Mouse (Mus musculus) ES-CJ7 (cell line): Measurements from ENCODE around the gene Tmem174.

Experiments used
- DNase-seq: peaks from one replicate; pipeline ENCODE4 v3.0.0; 2011; ENCODE audit warnings: low read depth, low spot score

Tmem174 gene

DNA sequence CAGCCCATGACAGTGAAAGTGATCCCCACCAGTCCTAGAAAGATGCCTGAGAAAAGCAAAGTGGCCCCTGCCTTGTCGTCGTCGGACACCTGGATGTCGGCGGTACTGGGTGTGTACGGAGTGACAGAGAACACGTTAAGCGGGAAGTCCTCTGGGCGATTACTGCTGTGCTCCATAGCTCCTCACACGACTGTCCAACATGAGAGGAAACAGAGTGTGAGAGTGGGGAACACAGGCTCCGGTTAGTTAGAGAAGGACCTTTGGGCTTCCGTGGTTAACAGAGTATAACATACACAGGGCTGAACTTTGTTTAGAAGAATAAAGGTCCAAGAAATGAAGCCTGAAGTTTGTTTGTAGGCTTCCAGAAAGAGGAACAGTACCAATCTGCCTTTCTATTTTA is at the start of gene Tmem174:
Tmem174 (minus strand) TSS at position 266 of the 400 bp plus-strand sequence.
- DNase-seq = no peak

DNA sequence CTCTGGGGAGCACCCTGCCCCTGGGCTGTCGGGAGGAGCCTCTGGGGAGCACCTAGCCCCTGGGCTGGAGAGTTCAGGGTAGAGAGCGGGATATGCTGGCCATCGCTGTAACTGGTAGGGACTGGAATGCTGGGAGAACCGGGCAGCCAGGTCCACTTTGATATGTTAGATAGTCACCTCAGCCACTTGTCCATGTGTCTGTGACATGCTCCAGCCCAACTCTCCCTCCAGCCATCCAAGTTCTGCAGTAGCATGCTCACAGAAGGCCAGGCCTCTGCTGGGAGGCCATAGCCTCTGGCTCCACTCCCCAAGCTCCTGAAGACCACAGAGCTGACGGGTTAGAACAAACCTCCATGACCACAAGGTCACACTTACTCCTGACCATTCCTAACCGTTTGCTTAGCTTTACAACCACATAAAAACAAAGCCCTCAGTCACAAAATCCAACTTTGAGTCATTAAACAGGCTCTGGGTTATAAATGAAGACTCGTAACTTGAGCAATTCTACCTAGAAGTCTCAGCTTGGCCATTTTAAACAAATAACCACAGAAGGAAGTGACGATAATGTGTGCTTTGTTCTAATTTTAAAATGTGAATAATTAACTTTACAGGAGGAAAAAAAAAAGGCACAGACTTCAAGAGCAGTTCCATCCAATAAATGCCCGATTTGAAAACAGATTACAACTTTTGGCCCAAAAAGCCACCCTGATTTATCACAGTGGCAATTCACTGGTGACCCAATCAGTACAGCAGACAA is 47.1 kb upstream of the Tmem174 start:
- no peak for DNase-seq

DNA sequence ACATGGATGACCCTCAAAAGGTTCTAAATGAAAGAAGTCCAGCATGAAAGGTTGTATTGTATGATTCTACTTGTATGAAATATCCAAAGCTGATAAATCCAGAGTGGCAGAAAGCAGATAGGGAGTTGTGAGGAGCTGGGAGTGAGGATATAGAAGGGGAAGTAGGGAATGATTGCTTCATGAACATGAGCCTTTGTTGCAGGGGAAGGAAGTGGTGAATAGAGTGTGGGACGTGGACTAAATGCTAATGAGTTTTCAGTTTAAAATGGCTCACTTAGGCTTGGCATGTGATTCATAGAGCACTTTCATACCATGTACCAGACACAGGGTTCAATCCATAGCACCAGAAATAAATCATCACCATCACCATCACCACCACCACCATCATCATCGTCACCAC is 46.2 kb upstream of the Tmem174 start:
- no peak for DNase-seq

DNA sequence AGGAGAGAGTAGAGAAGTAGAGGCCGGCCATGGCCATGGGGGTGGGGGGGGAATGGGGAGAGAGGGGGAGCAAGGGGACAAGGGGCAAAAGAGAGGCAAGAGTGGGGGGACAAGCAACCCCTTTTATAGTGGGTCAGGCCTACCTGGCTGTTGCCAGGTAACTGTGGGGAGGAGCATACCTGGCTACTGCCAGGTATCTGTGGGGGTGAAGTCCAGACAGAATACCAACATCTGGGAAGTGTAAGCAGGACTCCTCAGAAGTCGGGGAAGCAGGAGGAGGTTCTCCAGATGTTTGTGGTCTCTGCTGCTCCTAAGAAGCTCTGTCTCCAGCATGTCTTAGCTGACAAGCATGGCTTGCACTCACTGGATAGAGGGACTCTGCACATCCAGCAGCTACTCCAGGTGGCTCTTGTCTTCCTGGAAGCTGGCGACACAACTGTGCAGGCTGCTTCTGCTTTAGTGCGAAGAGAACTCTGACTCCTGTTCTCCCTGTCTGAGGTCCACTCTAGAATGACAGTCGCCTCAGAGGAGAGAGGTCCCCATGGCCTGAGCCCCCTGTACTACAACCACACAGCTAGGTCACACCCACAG is 43.4 kb upstream of the Tmem174 start:
- DNase-seq = no peak

DNA sequence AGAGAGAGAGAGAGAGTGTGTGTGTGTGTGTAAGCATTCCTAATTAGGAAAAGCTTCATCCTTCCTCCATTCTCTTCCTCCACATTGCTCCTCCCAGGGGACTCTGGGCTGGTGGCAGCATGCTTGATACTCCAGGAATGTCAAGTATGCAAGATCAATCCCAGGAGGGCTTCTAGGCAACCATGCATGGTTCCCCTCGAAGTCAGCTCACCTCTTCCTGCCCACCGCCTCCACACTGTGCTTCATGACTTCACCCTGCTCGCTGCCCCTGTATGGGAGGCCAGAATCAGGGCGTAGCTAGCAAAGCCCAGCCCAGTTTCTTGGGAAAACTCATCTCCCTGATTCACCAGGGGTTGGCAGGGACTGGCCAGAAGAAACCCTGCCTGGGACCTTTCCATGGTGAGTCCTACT is 42.4 kb upstream of the Tmem174 start:
- no peak for DNase-seq

DNA sequence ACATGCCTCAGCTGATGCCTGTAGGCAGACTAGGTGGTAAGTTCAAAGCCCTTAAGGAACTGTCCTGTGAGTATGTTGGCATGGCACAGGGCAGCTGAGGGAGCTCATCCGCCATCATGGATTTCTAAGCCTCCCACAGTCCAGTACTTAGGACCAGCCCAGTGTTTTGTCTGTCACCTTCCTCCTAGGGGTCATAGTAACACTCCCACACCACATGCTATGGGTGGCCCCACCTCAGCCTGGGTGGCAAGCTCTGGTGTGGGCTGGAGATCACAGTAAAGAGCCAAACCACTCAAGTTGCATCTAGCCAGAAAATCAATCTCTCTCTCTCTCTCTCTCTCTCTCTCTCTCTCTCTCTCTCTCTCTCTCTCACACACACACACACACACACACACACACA is 42.0 kb upstream of the Tmem174 start:
- no peak for DNase-seq

DNA sequence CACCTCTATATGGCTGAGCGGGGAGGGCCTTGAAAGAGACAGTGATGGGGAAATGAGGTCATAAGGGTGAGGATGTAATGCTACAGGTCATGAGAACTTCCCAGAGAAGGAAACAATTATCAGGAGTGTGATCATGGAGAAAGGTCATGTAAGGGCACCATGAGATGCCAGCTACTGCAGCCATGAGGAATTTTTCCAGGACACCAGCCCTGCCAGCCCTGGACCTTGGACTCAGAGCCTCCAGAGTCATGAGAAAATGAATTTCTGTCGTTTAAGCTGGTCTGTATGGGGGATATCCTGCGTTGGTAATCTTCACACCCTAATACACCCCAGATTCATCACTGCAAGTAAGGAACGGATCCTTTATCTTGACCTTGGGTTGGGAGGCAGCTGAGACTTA is 36.7 kb upstream of the Tmem174 start:
- DNase-seq = no peak

DNA sequence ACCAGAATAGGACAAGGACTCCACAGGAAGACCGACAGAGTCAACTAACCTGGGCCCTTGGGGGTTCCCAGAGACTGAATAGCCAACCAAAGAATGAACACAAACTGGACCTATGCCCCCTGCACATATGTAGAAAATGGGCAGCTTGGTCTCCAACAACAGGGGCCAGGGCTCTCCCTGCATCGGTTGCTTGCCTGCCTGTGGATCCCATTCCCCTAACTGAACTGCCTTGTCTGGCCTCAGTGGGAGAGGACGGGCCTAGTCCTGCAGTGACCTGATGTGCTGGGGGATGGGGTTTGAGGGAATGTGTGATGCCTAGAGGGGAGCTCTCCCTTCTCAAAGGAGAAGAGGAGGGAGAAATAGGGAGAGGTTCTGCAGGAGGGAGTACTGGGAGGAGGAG is 32.1 kb upstream of the Tmem174 start:
- DNase-seq = no peak

DNA sequence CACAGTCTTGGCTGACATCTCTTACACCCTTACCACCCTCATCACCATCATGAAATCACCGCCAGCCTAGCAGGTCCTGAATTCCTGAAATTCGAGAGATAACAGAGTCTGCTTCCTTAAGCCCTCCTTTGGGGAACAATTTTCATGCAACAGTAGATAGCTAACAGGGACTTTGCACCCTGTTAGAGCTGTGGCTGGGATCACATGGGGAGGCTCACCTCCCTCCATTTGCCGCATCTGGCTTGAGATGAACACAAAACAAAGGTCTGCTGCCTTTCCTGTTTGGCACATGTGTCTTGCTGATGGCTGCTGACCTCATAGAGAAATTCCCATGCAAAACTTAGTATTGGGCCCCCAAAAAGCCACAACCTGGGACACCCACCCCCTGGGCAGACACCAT is 30.1 kb upstream of the Tmem174 start:
- DNase-seq = no peak

DNA sequence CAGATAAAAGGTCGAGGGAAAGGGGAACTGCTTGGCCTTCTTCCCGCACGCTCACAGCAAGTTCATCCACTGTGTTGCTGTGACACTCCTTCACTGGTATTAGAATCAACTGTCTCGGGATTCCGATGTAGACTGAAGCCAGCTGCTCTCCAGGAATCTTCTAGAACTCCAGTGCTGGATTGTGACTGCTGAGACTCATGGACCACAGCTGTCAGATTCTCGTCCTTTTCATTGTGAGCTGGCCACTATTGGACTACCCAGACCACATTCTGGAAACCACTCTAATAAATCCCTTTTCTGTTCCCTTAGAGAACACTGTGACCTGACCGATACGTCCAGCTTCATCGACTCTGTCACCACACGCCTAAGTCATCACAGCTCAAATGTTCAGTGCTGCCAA is 28.0 kb upstream of the Tmem174 start:
- no peak for DNase-seq

DNA sequence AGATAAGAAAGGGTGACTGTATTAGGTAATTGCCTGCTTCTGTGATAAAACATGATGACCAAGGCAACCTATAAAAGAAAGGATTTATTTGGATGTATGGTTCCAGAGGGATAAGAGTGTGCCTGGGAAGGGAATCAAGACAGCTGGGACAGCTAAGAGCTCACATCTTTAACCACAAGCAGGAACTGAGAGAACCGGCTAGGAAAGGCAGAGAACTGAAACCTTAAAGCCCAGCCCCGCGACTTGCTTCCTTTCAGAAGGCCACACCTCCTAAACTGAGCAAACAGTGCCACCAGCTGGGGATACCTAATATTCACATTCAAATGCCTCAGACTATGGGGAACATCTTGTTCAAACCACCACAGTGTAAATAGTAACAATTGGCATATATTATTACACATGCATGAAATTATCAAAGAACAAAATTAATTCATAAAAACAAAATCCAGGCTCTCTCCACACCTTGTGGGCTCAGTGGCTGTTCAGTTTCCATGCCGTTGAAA is 25.0 kb upstream of the Tmem174 start:
- no peak for DNase-seq

DNA sequence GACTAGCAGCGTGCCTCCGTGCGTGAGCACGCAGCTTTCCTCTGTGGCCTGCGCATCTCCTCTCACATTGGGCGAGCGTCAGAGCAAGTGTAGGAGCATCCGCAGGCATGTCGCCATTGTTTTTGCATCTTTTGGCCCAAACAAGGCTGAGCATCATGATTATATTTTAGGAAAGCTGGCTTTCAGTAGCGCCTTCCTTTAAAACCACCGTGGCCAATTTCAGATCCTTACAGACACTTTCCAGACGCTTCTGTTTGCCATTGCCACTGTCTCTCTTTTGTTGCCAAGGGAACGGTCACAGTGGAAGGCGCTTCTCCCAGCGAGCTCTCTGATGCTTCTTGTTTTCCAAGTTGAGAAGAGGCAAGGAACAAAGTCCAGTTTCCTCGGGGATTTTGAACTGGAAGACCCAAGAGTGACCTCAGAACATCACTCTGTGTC is 18.8 kb upstream of the Tmem174 start:
- DNase-seq = no peak

DNA sequence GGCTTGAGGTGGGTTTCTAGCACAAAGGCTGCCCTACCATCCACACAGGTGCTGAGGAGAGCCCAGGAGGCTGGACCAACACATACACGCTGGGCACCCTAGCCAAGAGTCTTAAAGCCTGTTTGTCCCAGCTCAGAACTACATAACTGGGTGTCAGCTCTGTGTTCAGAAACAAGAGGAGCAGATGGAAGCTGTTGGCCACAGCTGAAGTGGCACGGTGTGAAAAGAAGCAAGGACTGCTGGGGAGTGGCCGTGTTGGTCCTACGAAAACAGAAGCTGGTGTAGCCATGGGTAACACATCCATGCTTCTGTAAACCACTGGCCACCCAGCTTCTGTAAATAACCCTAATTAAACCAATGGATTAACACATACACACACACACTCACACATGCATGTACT is 18.1 kb upstream of the Tmem174 start:
- DNase-seq = no peak

DNA sequence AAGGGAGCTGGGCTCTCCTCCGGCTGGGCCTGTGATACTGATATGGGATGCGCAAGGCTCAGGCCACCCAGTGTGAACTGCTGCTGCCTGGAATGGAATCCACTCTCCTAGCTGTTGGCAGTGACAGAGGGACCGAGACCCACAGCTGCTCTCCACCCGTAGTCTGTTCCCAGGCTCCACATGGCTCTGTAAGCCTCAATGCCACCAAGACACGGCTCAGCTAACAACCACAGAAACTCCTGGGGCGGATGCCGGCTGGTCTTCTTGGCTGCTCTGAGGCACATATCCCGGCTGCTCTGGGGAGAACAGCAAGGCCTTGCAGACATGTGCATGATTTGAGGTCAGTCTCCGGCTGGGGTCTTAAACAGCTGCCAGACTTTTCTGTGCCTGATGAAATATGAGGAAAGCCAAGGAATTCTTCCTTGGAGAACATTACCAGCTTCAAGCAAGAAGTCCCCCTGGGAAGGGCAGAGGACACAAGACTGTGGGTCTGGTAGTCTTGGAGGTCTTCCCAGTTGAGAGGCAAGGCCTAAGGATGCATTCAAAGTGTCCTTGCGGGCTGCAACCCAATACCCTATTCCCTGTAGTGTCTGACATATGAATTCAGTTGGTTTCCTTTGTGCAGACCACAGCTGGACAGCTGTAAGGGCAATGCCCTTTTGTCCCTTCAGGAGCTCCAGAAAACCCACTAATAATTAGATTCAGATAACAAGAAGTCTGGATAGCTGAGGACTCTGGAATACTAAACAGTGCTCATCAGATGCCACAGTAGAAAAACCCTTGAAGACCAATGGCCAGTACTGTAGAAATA is 17.1 kb upstream of the Tmem174 start:
- no peak for DNase-seq

DNA sequence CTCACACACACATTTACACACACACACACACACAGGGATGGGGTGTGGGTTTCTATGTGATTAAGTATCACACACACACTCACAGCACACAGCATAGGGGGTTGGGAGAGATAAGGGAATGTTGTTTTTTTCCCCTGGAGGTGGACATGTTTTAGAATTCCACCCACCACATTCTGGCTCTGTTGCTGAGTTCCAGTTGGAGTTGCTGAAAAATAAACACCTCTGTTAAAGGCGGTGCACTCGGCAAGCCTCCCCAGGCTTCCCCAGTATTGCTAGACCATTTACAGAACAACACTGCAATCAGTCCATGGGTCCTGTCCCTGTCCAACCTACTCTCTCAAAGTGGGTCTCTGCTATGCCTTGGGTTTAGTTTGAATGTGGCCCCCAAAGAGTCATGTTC is 15.0 kb upstream of the Tmem174 start:
- DNase-seq = no peak

DNA sequence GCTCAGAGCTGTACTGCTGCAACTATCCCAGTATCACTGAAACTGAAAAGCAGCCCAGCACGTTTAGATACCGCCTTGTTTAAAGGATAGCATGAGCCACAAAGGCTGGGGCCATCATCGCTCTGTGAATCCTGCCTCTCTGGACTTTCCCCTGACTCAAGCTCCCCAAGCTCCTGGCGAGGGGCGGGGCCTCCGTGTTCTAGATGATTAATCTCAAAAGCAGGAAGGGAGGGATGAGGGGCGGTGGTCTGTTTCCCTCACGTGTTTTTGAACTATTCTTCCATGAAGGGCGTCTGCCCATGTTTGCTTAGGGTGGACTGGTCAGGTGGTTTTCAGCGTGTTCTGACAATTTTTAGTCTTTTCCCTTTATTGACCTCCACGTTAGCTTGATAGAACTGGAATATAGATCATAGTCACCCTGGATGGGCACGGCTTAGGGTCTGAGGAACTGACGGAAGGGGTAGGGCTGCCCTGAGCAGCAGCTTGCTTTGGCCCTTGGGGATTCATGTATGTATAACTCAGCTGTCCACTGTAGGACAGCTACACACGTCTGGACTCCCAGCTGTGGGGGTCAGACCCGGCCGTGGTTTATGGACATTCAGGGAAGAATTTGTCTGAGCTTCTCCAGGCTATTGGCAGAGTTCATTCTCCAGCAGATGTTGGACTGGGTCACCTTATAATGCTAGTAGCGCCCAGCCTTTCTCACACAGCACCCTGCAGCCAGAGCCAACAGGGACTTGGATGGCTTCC is 14.2 kb upstream of the Tmem174 start:
- DNase-seq = no peak

DNA sequence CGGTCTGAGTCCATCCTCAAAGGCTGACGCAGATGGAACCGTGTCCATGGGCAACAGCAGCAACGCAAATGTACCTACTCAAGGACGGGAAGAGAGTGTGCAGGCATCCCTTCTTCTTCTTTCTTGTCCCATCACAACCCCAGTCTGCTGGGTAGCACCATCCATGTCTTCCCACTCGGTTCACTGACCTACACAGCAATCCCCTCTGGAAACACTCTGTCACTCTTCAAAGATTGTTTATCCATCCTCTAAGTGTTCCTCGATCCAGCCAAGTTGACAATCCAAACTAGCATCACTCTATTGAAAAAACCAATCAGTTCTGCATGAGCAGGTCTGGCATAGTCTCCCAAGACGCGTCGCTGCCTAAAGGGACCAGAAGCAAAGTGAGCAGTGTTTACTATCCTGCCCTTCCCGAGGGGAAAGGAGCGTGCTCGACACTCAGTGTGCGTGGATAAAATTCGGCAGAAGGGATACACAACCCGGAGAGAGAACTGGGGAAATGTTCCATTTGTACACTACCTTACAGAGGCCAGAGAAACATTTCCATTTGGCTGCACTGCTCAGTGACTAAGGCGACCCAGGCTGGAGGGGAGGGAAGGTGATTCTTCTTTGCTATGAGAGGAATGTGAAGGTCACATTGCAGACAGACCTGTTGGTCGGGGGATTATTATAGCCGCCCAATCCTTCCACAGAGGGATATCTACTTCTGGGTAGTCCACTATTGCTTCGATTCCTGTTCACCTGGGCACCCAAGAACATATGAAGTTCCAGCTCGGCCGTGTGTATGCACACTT is 10.8 kb upstream of the Tmem174 start:
- DNase-seq = no peak

DNA sequence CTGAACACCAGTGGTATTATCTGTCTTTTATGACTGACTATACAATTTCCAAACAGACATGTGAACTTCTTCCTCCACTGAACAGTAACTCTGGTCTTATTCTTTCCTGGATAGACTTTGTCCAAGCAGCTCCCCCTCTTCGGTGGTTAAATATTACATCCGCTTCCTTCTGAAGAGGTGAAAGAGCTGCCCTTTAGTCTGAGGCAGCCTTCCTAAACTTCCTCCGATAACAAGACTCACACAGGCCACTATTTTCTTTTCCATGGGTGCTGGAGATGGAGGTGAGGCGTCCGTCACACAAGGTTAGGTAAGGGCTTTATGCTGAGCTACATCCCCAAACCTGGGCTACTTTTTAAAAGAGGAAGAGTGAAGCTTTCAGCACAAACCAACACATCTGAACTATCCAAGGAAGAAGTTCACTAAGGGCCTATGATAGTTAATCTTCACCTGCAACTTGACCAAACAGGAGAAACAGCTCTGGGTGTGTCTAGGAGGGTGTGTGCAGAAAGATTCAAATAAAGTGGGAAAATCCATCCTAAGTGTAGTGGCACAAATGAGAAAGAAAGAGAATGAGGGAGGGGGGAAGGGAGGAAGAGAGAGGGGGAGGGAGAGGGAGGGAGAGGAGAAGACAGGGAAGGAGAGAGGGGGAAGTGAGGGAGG is 1.4 kb upstream of the Tmem174 start:
- no peak for DNase-seq

DNA sequence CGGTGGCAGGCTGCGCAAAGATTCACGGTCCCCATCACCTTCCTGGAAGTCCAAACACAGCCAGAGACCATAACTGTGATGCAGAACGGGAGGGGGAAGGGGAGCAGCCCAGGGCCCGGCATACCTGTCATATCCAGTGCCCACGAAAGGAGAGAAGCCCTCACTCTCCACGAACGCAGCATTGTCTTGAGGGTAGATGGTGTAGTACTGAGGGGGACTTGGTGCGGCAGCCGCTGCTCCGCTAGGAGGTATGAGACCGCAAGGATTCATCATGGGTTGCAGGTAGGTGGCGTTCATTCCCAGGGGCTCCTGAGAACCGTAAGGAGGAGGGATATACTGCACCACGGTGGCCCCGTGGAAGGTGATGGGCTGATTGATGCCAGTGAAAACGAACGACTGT is 639 bp downstream of the Tmem174 start:
- DNase-seq = no peak
